In the genomic region with DNA sequence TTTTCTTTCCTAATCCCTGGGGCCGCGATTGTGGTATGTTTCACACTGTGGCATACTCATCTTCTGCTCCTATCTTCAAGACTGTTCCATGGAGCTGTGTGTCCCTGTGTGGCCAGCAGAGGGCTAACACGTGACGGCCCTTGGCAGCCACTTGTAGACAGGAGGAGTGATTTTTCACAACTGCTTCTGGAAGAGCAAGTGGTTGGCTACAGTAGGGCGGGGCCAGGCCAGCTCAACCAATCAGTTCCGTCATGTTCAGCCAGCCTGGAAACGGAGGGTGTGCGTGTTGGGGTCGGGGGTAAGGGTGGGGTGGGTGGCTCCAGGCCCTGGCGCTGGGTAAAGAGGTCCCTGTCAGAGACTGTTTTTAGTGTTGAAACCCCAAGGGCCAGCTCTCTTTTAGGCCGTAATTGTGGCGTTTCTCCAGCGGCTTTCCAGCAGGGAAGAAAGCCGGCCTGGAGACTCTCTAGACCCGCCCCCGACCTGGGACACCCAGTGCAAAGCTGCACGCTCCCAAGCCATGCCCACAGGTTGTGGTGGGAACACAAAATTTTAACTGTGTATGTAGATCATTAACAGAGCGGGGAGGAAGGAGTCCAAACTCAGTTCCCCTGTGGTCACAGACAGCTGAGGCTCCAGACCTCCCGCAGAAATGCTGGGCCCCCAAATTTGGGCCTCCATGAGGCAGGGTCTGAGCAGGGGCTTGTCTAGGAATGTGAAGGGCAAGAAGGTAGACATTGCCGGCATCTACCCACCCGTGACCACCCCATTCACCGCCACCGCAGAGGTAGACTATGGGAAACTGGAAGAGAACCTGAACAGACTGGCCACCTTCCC, we compare ENCODE assay signal across 8 mouse cellular contexts. TPM values are rescaled to one million over a fixed set of nuclear protein-coding genes. Genes with fewer than 3 reads are reported as not detected.
DNase-seq lines count a peak whose midpoint lies in the region; ATAC-seq and TF ChIP-seq lines count a peak whose summit lies in the region.

Hoga1 (plus strand) TSS at position 342 of the 834 bp plus-strand sequence.

- peak; percentile 82 for ATAC-seq in heart, embryonic 11.5 days (replicated peaks; ENCODE audit: insufficient number of reproducible peaks, low FRiP score, low TSS enrichment)
- peak; percentile 96 for ATAC-seq in kidney, embryonic 15.5 days (replicated peaks; ENCODE audit: low FRiP score)
- peak; percentile 85 for ATAC-seq in liver, embryonic 15.5 days (ENCODE audit: insufficient read depth)
- ATAC-seq in neural tube, embryonic 11.5 days (ENCODE audit: insufficient read depth, low FRiP score, low TSS enrichment): peak; percentile 79

- WGBS in heart, embryonic 11.5 days (ENCODE audit: insufficient replicate concordance): 18% methylated on average over 23 of the region's 23 CpGs
- WGBS in kidney, embryonic 15.5 days: 20% methylated on average over 23 of the region's 23 CpGs
- 17% methylated on average over 23 of the region's 23 CpGs for WGBS in liver, embryonic 15.5 days (ENCODE audit: insufficient replicate concordance)
- 26% methylated on average over 23 of the region's 23 CpGs for WGBS in neural tube, embryonic 11.5 days

- H3K4me3 ChIP-seq in embryonic fibroblast, embryonic 13.5 days (ENCODE audit: insufficient read depth, low read length): no peak within 1 kb of the TSS
- H3K4me3 ChIP-seq in heart, embryonic 11.5 days (ENCODE audit: low read depth, low read length): peak within 1 kb of the TSS; percentile 34
- H3K4me3 ChIP-seq in kidney, embryonic 15.5 days (replicated peaks): peak within 1 kb of the TSS; percentile 41
- peak within 1 kb of the TSS; percentile 47 for H3K4me3 ChIP-seq in liver, embryonic 15.5 days (replicated peaks)
- H3K4me3 ChIP-seq in neural tube, embryonic 11.5 days (ENCODE audit: low read depth, low read length): peak within 1 kb of the TSS; percentile 23

- no peaks in the 10 kb centered on the region for H3K9me3 ChIP-seq in heart, embryonic 11.5 days (replicated peaks; ENCODE audit: control insufficient read depth, low read length)
- no peaks in the 10 kb centered on the region for H3K9me3 ChIP-seq in kidney, embryonic 15.5 days (replicated peaks)
- no peaks in the 10 kb centered on the region for H3K9me3 ChIP-seq in liver, embryonic 15.5 days (replicated peaks)
- no peaks in the 10 kb centered on the region for H3K9me3 ChIP-seq in neural tube, embryonic 11.5 days (ENCODE audit: control insufficient read depth, low read length)

- no peaks in the 10 kb centered on the region for H3K36me3 ChIP-seq in heart, embryonic 11.5 days (ENCODE audit: control insufficient read depth, insufficient read depth, low read length)
- H3K36me3 ChIP-seq in kidney, embryonic 15.5 days: no peaks in the 10 kb centered on the region
- H3K36me3 ChIP-seq in liver, embryonic 15.5 days (replicated peaks): no peaks in the 10 kb centered on the region
- no peaks in the 10 kb centered on the region for H3K36me3 ChIP-seq in neural tube, embryonic 11.5 days (ENCODE audit: control insufficient read depth, insufficient read depth, low read length)

- peak; percentile 85 for TF ChIP-seq CTCF in embryonic fibroblast, embryonic 13.5 days (IDR thresholded peaks at IDR 0.05; ENCODE audit: borderline replicate concordance, insufficient read depth, low read length)

- peak; percentile 65 for DNase-seq in CD4-positive helper T cell, adult 2 months (ENCODE audit: low read depth, low spot score)
- peak; percentile 71 for DNase-seq in adrenal gland, adult 8-10 months
- DNase-seq in neural tube, embryonic 11.5 days (ENCODE audit: low spot score): peak; percentile 81
- DNase-seq in thymus, postnatal 10 days (ENCODE audit: low spot score in 2 of 2): peak; percentile 52 to 65

- peak within 1 kb of the TSS; percentile 61; the same call in 1 of the 2 replicates for H3K9ac ChIP-seq in heart, embryonic 11.5 days (ENCODE audit: low read depth, low read length)
- no peak within 1 kb of the TSS for H3K9ac ChIP-seq in kidney, embryonic 15.5 days
- H3K9ac ChIP-seq in liver, embryonic 15.5 days: peak within 1 kb of the TSS; percentile 45
- peak within 1 kb of the TSS; percentile 26; the same call in 1 of the 2 replicates for H3K9ac ChIP-seq in neural tube, embryonic 11.5 days (ENCODE audit: low read length)

- peaks cover 1% of the 10 kb centered on the region; the same call in 1 of the 2 replicates for H3K27me3 ChIP-seq in heart, embryonic 11.5 days (ENCODE audit: control insufficient read depth, insufficient read depth, low read length)
- H3K27me3 ChIP-seq in kidney, embryonic 15.5 days: 0 out of 2 replicates have a peak, but pooled peaks cover under 1% of the 10 kb centered on the region
- H3K27me3 ChIP-seq in liver, embryonic 15.5 days: peaks cover 4% of the 10 kb centered on the region; the same call in 1 of the 2 replicates
- no peaks in the 10 kb centered on the region for H3K27me3 ChIP-seq in neural tube, embryonic 11.5 days (ENCODE audit: control insufficient read depth, insufficient read depth, low read length)

- H3K4me2 ChIP-seq in heart, embryonic 11.5 days: peak within 1 kb of the TSS; percentile 62
- H3K4me2 ChIP-seq in kidney, embryonic 15.5 days: peak within 1 kb of the TSS; percentile 56
- H3K4me2 ChIP-seq in liver, embryonic 15.5 days: peak within 1 kb of the TSS; percentile 62
- peak within 1 kb of the TSS; percentile 46 for H3K4me2 ChIP-seq in neural tube, embryonic 11.5 days (ENCODE audit: low read depth)

- TF ChIP-seq POLR2A in embryonic fibroblast, embryonic 13.5 days (IDR thresholded peaks at IDR 0.05; ENCODE audit: low read depth, low read length): no peak

- no peaks in the 10 kb centered on the region for H3K4me1 ChIP-seq in embryonic fibroblast, embryonic 13.5 days (ENCODE audit: control insufficient read depth, insufficient read depth, low read length)
- 0 out of 2 replicates have a peak, but pooled peaks cover 4% of the 10 kb centered on the region for H3K4me1 ChIP-seq in heart, embryonic 11.5 days (ENCODE audit: control insufficient read depth, insufficient read depth, low read length)
- peaks cover 8% of the 10 kb centered on the region for H3K4me1 ChIP-seq in kidney, embryonic 15.5 days
- H3K4me1 ChIP-seq in liver, embryonic 15.5 days (replicated peaks): 0 out of 2 replicates have a peak, but pooled peaks cover 5% of the 10 kb centered on the region
- H3K4me1 ChIP-seq in neural tube, embryonic 11.5 days (ENCODE audit: control insufficient read depth, insufficient read depth, low read length): peaks cover 4% of the 10 kb centered on the region; the same call in 1 of the 2 replicates

- H3K27ac ChIP-seq in embryonic fibroblast, embryonic 13.5 days (ENCODE audit: insufficient read depth, low read length): no peak within 1 kb of the TSS
- H3K27ac ChIP-seq in heart, embryonic 11.5 days (ENCODE audit: low read depth, low read length): no peak within 1 kb of the TSS
- H3K27ac ChIP-seq in kidney, embryonic 15.5 days: peak within 1 kb of the TSS; percentile 70
- H3K27ac ChIP-seq in liver, embryonic 15.5 days (replicated peaks): peak within 1 kb of the TSS; percentile 72
- H3K27ac ChIP-seq in neural tube, embryonic 11.5 days (ENCODE audit: low read depth, low read length): no peak within 1 kb of the TSS

RNA-seq across cellular contexts. Expression of gene Hoga1, which starts in this region (rescaled TPM):
- 10 to 100 TPM in 2 of 4 experiments, 1 to 10 TPM in 2; 2.8 to 17.4 (median 9.1) TPM for total RNA-seq in adrenal gland, adult 8-10 months (2022)
- polyA plus RNA-seq in embryonic fibroblast, embryonic 13.5 days (2011; ENCODE audit: insufficient read length, low read depth, missing spikeins): 1.3 and 1.7 TPM in 2 replicates
- polyA plus RNA-seq in heart, embryonic 11.5 days (2014; fragmentation: Nextera tagmentation; extraction: Ambion mirVana): 0.72 and 1.6 TPM in 2 replicates
- polyA plus RNA-seq in kidney, embryonic 15.5 days (2015; fragmentation: Nextera tagmentation; extraction: Ambion mirVana): 19.7 and 21.1 TPM in 2 replicates
- 50.6 and 59.0 TPM in 2 replicates for polyA plus RNA-seq in liver, embryonic 15.5 days (2015; fragmentation: Nextera tagmentation; extraction: Ambion mirVana)
- polyA plus RNA-seq in neural tube, embryonic 11.5 days (2014; fragmentation: Nextera tagmentation; extraction: Ambion mirVana): 0.49 and 1.4 TPM in 2 replicates

Comparison
In these comparisons a context has a peak if more than half of its experiments do, and no peak if none do; other contexts are left out.
1. H3K27ac ChIP-seq: peak in kidney, embryonic 15.5 days (single experiment) and liver, embryonic 15.5 days (single experiment); none in embryonic fibroblast, embryonic 13.5 days (single experiment), heart, embryonic 11.5 days (single experiment) and neural tube, embryonic 11.5 days (single experiment).
2. Peak in every context shown above with its lines, with median percentiles within 50 percentile points of each other: DNase-seq, ATAC-seq and H3K4me2 ChIP-seq.